Mouse (Mus musculus): ENCODE measurements at regions not wholly inside any gene's neighbourhood (a gene's known extent, or its start where the extent isn't known, plus 50 kb on each side); places are given as distances from the start of the nearest gene placed in this dataset.

DNA sequence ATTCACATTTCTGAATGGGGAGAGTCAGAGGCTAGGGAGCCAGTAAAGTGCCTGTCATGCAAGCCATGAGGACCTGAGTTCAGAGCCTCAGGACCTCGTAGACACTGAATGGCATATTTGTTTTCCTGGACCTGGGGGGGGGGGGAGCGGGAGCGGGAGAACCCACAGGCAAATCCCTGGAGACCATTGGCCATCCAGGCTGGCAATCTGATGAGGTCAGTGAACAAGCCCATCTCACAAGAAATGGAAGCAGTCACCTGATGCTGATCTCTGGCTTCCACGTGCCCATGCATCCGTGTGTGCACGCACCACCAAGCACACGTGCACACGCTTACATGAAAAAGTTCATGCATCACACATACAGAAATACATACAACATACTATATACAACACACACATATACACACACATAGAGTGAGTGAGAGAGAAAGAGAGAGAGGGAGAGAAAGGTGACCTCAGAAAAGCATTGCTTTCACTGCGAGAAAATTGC, 196.2 kb downstream of the Dusp6 start:
- ATAC-seq (replicated peaks; ENCODE audit: poor library complexity) = no peak

DNA sequence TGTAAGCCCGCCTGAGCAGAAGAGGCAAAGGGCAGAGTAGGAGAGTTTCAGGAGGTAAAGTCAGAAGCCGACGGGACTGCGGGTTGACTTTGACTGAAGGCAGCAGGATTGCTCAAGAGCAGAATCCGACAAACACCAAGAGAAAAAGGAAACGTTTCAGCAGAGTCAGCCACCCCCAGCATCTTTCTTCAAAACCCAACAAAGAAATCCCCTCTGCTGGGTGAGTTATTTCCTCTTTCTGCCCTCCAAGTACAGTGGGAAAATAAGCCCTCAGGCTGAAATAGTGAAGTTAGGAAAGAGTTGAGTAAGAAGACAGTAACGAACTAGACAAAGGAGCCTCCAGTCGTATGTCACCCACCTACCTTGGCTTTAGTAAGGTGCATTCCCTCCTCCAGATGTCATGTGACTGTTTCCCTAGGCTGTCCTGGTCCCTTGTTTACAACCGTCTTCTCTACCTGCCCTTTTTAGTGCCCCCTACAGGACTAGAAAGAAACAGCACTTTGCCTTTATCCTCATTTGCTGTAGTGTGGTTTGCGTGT, 196.9 kb downstream of the Dusp6 start:
- ATAC-seq (replicated peaks; ENCODE audit: poor library complexity) = peak; percentile 66

DNA sequence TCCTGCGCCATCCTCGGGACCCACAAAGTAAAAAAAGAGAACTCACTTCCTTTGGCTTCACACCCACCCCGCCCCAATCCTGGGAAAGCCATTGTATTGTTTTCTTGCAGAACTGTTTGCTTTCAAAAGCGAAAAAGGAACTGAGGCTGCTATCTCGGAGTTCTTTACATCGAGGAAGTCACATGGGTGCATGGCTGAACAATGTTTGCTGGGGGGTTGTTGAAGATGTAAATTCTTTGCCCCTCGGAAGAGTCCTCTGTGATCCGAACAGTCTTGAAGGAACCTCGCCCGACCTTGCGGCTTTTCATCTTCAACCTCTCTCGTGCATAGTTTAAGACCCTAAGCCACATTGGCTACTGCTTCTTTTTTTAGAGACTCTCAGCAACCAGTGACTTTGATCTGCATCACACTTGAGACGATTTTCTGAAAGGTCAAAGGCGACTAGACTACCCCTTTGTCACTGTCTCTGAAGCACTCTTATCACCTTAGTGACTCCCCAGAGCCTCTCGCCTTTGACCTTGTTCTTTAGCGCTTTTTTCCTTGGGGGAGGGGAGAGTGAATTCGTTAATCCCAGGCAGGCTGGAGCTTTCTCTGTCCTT, 197.9 kb downstream of the Dusp6 start:
- peak; percentile 2 for ATAC-seq (replicated peaks; ENCODE audit: poor library complexity)

DNA sequence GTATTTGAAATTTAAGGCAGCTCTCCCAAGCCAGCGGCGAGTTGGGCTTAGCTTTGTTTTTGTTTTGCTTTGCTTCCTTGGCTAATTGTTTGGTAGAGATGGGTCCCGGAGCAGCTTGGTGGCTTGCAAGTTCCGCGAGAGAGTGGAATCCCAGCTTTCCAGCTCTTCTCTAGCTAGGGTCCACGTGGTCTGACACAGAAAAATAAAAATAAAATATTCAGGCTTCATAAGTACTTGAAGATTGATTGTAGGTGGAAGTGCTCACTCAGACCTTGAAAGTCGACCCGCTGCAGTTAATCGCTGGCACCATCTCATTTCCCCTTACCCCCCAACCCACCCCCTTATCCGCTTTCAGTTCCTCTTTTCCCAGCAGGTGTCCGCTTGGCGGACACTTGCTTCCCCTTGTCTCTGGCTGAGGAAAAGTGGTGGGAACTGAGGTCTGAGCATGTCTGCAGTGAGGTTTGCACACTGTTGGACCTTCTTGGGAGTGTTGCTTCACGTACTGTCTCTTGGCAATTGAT, 198.5 kb downstream of the Dusp6 start:
- ATAC-seq (replicated peaks; ENCODE audit: poor library complexity) = peak; percentile 51

DNA sequence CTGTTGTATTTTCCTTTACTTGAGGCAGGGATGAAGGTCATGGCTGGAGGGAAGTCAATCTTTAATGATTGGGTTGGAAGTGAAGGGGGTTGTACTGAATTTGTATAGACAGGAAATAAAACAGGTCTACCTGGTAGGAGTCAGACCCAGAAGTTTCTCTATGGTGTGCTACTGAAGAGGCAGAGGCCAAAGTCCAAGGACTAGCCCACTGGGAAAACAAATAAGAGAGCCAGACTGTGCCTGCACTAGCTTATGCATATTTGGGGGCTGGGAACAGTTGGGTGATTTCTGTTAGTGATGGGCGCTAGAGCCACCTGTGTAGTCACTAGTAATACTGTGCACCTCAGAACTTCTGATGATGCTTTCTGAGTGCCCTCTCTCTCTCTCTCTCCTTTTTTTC, 203.7 kb downstream of the Dusp6 start:
- no peak for ATAC-seq (replicated peaks; ENCODE audit: poor library complexity)

DNA sequence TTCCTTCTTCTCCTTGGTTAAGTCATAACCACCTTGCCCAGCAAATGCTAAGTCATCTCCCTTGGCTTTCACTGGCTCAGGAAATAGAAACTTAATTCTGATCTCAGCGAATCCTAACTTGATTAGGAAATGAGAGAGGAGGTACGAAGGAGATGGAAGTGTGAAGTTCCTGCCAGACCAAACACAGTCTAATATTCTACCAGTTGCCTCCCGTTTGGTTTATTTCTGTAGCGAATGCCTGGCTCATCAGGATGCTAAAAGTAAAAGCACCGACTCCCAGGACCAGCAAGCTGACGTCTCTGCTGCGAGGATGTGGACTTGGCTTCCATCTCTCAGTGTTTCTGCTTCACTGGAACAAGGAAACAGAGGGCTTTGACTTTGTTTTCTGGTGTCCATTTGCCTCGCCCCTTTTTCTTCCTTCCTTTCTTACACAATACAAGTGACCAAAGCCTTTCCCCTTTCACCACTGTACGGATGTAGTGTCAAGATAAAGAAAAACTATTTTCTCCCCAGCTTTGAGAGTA, 204.3 kb downstream of the Dusp6 start:
- peak; percentile 73 for ATAC-seq (replicated peaks; ENCODE audit: poor library complexity)

DNA sequence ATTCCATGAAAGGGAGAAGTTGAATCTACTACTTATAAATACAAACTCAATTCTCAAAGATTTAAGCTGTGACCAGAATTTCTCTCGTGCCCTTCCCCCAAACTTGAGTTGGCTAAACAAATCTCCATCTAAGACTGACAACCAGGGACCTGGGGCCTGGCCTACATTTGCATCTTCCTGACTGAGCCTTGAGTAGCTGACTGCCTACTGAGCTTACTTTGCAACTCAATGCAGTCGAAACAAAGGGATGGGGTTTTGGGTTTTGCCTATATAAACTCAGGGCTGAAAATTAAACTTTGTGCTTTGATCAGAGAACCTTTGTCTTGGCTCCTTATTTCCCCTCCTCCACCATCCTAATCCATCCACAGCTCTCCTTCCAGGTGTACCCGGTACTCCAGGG, 205.9 kb downstream of the Dusp6 start:
- ATAC-seq (replicated peaks; ENCODE audit: poor library complexity) = no peak

DNA sequence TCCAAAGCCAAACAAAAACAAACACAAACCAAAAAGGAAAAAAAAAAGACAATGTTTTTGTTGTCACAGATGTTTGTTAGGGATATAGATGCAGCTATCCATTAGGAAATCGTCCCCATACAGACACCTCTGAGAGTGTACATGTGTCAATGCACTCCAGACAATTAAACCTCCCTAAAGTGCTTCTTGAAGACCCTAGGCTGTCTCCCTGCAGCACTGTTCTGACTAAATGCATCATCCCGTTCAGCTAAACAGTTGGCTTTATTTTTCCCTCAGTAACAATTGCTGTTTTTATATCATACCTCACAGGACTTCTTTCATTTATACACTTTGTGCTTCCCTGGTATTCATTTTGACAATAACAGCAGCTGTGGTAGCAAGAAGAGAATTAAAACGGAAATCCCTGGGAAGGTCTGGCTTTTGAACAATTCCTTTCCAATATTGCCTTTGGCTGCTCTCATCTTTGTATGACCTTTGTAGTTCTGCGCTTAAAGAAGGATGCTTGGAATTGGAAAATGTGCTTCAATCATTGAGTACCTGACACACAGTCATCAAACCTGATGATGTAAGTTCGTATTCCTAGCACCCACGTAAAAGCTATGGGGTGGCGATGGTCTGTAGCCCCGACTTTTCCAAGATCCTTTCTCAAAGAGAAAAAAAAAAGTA, 208.9 kb downstream of the Dusp6 start:
- no peak for ATAC-seq (replicated peaks; ENCODE audit: poor library complexity)

DNA sequence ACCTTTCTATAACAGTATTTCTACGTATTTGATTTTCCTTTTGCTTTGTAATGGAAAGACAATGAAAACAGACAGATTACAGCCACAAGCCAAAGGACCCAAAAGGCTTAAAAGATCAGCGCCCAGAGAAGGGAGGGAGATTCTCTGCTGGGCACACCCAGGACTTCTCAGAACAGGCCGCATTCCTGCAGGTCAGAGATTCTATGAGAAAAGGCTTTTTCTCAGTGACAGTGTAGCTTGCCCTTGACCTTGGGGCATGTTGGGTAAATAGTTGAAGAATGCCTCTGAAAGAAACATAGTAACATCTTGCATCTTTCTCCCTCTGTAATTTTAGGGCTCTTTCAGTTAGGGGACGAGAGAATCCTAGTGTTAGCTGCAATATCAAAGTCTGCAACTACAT, 209.8 kb downstream of the Dusp6 start:
- no peak for ATAC-seq (replicated peaks; ENCODE audit: poor library complexity)

DNA sequence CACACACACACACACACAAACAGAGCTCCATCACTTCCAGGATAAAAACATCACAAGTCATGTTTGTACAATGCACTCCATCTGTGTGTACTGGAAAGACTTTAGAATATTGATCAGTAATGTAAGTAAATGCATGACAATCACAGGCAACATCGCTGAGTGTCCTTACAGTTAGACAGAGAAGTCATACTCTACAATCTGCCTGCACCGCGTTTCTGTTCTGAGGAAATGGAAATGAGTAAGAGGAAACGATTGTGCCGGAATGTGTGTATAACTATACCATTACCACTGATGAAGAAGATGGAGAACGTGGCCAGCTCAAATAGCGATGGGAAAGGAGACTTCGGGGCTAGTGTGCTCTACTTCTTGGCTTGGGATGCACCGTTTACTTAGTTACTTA, 210.7 kb downstream of the Dusp6 start:
- no peak for ATAC-seq (replicated peaks; ENCODE audit: poor library complexity)

DNA sequence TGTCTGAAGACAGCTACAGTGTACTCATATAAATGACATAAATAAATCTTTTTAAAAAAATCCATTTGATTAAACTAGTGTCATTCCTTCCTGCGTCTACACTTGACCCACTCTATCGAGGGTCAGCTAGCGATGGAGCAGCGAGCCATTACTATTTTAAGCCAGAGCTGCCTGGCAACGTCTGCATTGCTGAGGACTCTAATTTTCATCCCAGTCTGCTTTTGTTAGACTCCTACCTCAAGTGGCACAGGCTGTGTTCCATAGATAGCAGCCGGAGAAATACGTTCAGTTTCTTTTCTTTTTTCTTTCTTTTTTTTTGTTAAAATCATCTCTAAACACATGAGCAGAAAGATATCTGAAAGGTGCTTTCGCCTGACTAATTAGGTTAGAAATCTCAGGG, 211.5 kb downstream of the Dusp6 start:
- no peak for ATAC-seq (replicated peaks; ENCODE audit: poor library complexity)

DNA sequence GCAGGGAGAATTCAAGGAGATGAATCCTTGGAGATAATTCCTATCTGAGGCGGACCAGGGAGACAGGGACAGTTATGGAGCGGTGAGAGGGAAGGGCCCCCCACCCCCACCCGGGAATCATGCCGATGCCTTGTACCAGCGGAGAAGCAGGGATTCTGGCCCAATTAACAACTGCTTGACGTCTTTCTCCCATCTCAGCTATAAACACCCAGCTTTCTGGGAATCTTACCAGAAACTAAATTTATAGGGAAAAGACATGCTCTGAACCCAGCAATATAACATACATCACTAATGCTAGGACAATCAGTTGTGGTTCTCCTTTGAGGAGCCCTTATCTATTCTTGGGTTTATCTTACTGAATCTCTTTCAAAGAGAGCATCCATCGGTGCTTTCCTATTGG, 213.2 kb downstream of the Dusp6 start:
- ATAC-seq (replicated peaks; ENCODE audit: poor library complexity) = no peak

DNA sequence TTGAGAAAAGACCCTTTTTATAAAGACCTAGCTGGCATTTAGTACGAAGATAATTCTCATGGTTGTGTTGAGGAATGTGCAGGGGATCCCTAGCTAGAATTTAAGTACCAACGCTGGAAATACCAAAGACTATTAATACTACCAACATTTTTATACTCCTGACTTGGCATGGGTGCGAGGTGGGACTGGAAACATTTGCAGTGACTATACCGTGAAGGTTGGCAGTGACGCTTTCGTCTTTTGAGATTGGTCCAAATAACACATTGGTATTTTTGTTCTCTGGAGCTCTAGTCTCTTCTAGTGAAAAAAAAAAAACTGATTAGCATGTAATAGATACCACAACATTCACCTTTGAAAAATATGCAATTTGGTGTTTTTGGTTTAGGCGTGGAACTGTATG, 213.7 kb downstream of the Dusp6 start:
- ATAC-seq (replicated peaks; ENCODE audit: poor library complexity) = no peak

DNA sequence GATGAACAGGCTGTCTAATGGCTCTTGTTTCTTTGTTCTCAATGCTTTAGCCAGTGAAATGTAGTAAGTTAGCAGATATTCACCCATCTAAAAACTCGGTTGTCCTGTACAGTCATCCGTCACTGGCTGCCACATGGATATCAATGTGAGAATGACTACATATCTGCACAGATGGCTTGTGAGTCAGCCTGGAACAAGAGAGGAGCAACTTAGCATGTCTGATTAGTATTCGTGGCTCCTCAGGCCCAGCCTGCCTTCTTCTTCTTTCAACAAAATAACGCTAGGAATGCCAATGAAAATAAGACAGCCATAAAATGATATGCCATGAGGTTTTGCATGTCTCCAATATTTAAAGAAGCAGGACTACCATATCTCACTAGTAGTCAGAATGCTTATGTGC, 217.5 kb downstream of the Dusp6 start:
- ATAC-seq (replicated peaks; ENCODE audit: poor library complexity) = no peak

DNA sequence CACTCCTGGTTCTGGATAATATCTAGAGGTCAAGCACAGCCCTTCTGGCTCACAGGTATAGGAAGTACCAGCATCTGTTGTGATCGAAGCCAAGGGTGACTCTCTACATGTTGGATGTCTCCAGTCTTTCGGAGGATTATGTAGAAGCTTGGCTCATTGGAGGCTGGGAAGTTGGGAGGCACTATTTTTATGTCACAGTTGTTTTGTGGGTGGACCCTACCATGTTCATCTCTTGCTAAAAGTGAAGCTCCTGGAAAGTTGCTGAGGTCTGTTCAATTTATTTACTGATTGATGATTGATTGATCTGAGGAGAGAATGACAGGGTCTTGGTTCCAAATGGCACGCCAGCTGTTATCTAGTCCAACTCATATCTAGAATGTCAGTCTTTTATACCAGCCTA, 219.0 kb downstream of the Dusp6 start:
- ATAC-seq (replicated peaks; ENCODE audit: poor library complexity) = no peak

DNA sequence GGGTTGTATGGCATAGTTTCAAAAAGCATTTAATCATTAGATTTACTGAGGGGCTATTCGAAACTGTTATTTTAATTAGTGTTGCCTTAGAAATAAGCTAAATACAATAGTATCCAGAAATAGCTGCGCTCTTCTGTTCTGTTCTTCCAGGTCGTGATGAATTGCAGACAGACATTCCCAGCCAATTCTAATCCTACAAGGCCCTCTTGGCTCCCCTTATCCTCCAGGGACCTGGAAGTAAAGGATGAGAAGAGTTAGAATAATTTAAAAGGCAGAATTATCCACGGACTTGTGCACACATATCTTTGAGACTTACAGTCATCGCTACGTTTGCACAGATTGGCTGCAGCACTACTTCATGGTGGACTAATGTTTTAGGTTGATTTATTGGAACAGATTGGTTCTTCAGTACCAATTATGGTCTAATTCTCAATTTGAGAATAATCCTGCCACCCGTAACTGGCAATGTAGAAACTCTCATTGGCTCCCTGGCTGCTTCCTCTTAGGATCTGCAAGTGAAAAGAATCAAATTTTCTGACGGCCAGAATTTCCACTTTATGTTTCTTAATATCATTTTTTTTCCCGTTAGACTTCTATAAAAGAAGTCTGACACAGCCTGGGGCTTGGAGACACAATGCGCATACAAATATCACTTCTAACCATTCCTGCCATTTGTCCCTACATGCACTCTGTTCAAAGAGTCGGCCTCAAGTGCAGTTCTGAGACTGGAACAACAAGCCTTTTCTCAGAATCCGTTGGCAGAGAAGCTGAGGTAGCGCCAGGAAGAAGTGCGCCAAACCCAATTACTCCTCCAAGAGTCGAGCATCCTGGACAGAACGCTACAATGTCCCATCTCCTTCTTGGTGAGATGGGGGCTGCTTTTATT, 225.4 kb downstream of the Dusp6 start:
- no peak for ATAC-seq (replicated peaks; ENCODE audit: poor library complexity)

DNA sequence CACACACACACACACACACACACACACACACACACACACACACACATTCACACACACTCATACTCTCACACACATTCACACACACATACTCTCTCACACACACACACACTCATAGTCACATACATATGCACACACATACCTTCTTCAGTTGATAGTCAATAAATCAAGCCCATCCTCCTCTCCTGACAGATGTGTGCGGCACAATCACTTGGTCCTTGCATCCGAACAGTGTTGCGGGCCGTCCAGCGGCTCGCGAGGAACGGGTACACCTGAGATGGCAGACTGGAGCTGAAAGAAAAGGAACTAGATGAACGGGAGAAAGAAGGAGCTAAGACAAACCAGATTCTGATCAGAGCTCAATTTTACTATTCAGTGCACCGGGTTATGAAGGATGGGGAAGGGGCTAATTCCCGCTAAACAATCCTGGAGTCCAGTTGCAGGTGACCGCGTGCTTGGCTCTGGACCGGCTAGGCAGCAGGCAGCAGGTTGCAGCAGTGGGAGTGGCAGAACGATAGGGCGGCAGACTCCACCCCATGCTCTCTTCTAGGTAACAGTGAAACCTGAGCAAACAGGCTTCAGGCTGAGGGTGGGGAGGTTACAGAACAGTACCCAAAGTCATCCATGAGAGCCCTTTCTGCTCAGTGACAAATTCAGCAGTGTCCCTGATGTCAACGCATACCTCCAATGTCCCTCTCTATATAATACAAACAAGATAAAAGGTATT, 247.8 kb downstream of the Csl start:
- ATAC-seq (replicated peaks; ENCODE audit: poor library complexity) = no peak

DNA sequence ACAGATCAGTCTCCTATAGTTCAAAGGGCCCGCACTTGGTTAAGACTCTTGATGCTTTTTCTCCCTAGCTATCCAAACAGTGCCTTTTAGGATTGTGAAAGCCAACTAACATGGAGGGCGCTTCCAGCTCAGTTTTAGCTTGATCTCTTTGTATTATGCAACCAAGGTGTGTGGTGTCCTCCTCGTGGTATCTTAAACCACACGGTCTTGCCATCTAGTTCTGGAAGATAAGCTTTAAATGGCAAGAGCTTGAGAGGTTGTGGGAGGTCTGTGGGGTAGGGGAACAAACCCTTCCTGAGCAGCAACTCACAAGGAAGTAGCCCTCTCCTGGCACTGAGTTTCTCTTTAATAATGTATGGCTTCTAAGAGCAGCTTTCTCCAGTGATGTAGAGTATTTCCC, 241.5 kb downstream of the Csl start:
- peak; percentile 64 for ATAC-seq (replicated peaks; ENCODE audit: poor library complexity)

DNA sequence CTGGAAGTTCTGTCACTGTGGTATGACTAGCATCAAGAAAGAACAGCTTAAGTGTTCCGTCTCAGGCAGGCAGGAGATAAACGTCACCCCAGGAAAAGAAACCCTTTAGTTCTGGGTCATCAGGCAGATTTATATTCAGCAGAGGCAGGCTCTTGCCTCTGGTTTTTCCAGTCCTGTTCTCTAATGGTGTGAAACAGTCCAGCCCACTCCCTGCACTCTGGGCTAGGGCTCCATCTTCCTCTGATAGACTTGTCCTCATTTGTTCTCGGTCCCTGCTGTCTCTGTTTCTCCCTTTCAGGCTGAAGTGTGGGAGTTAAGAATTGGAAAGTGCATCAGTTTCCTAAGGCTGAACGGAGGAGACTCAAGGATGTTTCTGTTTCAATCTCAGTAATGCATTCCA, 240.0 kb downstream of the Csl start:
- ATAC-seq (replicated peaks; ENCODE audit: poor library complexity) = no peak

DNA sequence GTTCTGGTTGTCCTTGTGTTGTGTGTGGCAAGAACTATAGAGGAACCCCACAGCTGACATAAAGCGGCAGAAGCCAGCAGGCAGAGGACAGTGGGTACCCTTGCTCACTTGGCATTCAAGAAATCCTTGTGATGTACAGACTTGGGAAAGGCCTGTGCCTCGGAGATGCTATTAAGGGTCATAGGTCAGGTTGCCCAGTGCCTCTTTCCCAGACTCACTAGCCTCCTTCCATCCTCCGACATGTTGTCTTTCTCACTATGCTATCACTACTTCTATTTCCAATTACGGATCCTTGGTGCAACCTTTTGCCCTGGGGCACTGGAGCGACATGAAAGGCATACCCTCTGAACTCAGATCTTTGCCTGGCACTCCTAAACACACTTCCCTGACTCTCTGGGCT, 235.6 kb downstream of the Csl start:
- no peak for ATAC-seq (replicated peaks; ENCODE audit: poor library complexity)

Data from megakaryocyte progenitor cell, adult 5-6 weeks (primary cell).